Mouse (Mus musculus): ENCODE measurements at regions not wholly inside any gene's neighbourhood (a gene's known extent, or its start where the extent isn't known, plus 50 kb on each side); places are given as distances from the start of the nearest gene placed in this dataset.

GRCm38 (mm10) chr12:69458170-69458841, 86.0 kb upstream of the Gm9887 start:
- TF ChIP-seq GATA1 (IDR thresholded peaks at IDR 0.05; ENCODE audit: low read length) = no peak
- TF ChIP-seq TAL1 (IDR thresholded peaks at IDR 0.05; ENCODE audit: low read length) = no peak
